Mouse (Mus musculus) liver, postnatal 0 days (tissue): ENCODE results near the gene 5730409E04Rik. TPM values are rescaled to one million over a fixed set of nuclear protein-coding genes. Genes with fewer than 3 reads are reported as not detected.

Source experiments
- ATAC-seq: fragments of 200-750 bp; cut with Nextera tagmentation; 2 replicates; pipeline ENCODE4 v1.8.0; 2017; ENCODE audit warnings: mild to moderate bottlenecking, moderate library complexity
- DNase-seq: peaks from one replicate; pipeline ENCODE4 v3.0.0-alpha.2; 2016
- H3K27ac ChIP-seq: fragments of 300-500 bp; sonication (generic); 2 replicates; pipeline ENCODE4 v1.5.1; 2014; ENCODE audit warnings: antibody characterized with exemption, moderate library complexity, mild to moderate bottlenecking, low read depth
- H3K27me3 ChIP-seq: fragments of 300-500 bp; sonication (generic); 2 replicates; pipeline ENCODE4 v1.6.1; 2014; ENCODE audit warnings: low read length, control low read depth, mixed read lengths; ENCODE audit not compliant: insufficient read depth
- H3K36me3 ChIP-seq: fragments of 300-500 bp; sonication (generic); replicated peaks from 2 replicates; pipeline ENCODE4 v1.6.1; 2014; ENCODE audit warnings: mild to moderate bottlenecking, control low read depth, low read length, moderate library complexity, mixed read lengths; ENCODE audit not compliant: insufficient read depth
- H3K4me1 ChIP-seq: fragments of 300-500 bp; sonication (generic); 2 replicates; pipeline ENCODE4 v1.6.1; 2014; ENCODE audit warnings: antibody characterized with exemption, mild to moderate bottlenecking, control low read depth; ENCODE audit not compliant: insufficient read depth
- H3K4me2 ChIP-seq: fragments of 300-500 bp; sonication (generic); 2 replicates; pipeline ENCODE4 v1.6.1; 2014; ENCODE audit warnings: low read depth, mild to moderate bottlenecking, low read length, moderate library complexity, mixed read lengths
- H3K4me3 ChIP-seq: fragments of 300-500 bp; sonication (generic); 2 replicates; pipeline ENCODE4 v1.5.1; 2014; ENCODE audit warnings: low read depth, low read length
- H3K9ac ChIP-seq: fragments of 300-500 bp; sonication (generic); replicated peaks from 2 replicates; pipeline ENCODE4 v1.6.1; 2014; ENCODE audit warnings: mild to moderate bottlenecking, moderate library complexity
- H3K9me3 ChIP-seq: fragments of 300-500 bp; sonication (generic); 2 replicates; pipeline ENCODE4 v1.6.1; 2016; ENCODE audit warnings: mild to moderate bottlenecking, control low read depth, low read length, mixed read lengths
- CTCF ChIP-seq: sonication (generic); IDR thresholded peaks from 2 replicates; pipeline ENCODE4 v1.5.1; 2016; ENCODE audit warnings: antibody characterized with exemption, low read depth
- EP300 ChIP-seq: IDR thresholded peaks from 2 replicates; pipeline ENCODE4 v1.6.1; 2016; ENCODE audit warnings: antibody characterized with exemption, low read depth, mild to moderate bottlenecking
- WGBS: fragments of 180-500 bp; shearing (Covaris S2); extraction: QIAGEN DNeasy Blood & Tissue Kit; methylation state at CpG from one replicate; pipeline ENCODE4 v1.1.7; 2014; ENCODE audit not compliant: insufficient replicate concordance; 5-methylcytosine and 5-hydroxymethylcytosine counted together
- polyA plus RNA-seq: library from polyadenylated mRNA; unstranded; fragments of >200 nt; fragmentation: Nextera tagmentation; extraction: Ambion mirVana; gene quantifications from 2 replicates; pipeline ENCODE4 v1.2.1, GENCODE M21; 2015

The 5730409E04Rik gene
- polyA plus RNA-seq, 1 experiment from 2014 or later: 0.41 TPM

DNA sequence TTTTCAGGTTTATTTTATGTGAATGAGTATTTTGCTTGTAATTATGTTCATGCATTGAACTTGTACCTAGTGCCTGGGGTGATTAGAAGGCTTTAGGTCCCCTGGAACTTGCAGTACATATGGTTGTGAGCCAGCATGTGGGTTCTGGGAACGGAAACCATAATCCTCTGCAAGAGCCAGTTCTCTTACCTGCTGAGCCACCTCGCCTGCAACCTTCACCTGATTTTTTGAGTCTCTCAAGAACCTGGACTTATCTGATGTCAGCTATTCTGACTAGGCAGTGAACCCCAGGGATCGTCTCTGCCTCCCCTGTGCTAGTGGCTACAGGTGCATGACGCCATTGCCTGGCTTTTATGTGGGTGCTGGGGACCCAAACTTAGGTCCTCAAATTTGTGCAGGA is 3.9 kb upstream of the 5730409E04Rik start:
- TF ChIP-seq EP300 (no peak), CTCF (no peak)
- 78% methylated on average over 4 of the region's 4 CpGs for WGBS
- Histone ChIP-seq H3K36me3 (no peaks in the 10 kb centered on the region), H3K4me2 (no peak overlapping the region), H3K4me1 (peaks cover 7% of the 10 kb centered on the region; the same call in 1 of the 2 replicates), H3K27ac (no peak overlapping the region), H3K9ac (no peak overlapping the region), H3K27me3 (no peaks in the 10 kb centered on the region), H3K9me3 (no peaks in the 10 kb centered on the region), H3K4me3 (no peak overlapping the region)
- DNase-seq (no peak), ATAC-seq (no peak)

DNA sequence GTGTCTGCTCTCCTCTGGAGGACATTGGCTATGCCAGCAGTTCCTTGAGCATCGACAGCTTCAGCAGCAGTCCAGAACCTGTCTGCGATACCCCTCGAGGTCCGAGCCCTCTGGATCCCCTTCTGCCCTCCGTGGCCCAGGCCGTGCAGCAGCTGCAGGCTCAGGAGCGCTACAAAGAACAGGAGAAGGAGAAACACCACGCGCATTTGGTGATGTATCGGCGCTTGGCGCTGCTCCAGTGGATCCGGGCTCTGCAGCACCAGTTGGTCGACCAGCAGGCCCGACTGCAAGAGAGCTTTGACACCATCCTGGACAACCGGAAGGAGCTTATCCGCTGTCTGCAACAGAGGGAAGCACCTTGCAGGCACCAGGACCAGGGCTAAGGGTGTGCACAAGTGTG is 2.4 kb downstream of the 5730409E04Rik start:
- Histone ChIP-seq H3K9me3 (no peaks in the 10 kb centered on the region), H3K27me3 (no peaks in the 10 kb centered on the region), H3K36me3 (no peaks in the 10 kb centered on the region), H3K4me3 (no peak overlapping the region), H3K4me2 (no peak overlapping the region), H3K4me1 (peaks cover 7% of the 10 kb centered on the region; the same call in 1 of the 2 replicates), H3K27ac (no peak overlapping the region), H3K9ac (no peak overlapping the region)
- ATAC-seq (no peak), DNase-seq (no peak)
- TF ChIP-seq EP300 (no peak), CTCF (no peak)
- 85% methylated on average over 17 of the region's 17 CpGs for WGBS

DNA sequence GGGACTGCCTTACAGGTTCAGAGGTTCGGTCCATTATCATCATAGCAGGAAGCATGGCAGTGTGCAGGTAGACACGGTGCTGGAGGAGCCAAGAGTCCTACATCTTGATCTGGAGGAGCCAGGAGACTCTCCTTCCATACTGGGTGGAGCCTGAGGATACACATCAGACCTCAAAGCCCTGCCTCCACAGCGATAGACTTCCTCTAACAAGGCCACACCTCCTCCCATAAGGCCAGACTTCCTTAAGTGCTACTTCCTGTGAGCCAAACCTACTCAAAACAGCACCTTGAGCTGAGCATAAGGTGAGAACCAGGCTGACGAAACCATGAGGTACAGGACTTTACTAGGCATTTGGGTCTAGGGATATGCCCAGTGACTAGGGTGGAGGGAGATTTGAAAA is 6.7 kb downstream of the 5730409E04Rik start:
- ATAC-seq (no peak), DNase-seq (no peak)
- Histone ChIP-seq H3K4me3 (no peak overlapping the region), H3K9ac (no peak overlapping the region), H3K27ac (no peak overlapping the region), H3K4me2 (no peak overlapping the region), H3K9me3 (no peaks in the 10 kb centered on the region), H3K36me3 (no peaks in the 10 kb centered on the region), H3K4me1 (peaks cover 4% of the 10 kb centered on the region; the same call in 1 of the 2 replicates), H3K27me3 (peaks cover 19% of the 10 kb centered on the region)
- TF ChIP-seq CTCF (no peak), EP300 (no peak)
- 63% methylated on average over 4 of the region's 4 CpGs for WGBS

DNA sequence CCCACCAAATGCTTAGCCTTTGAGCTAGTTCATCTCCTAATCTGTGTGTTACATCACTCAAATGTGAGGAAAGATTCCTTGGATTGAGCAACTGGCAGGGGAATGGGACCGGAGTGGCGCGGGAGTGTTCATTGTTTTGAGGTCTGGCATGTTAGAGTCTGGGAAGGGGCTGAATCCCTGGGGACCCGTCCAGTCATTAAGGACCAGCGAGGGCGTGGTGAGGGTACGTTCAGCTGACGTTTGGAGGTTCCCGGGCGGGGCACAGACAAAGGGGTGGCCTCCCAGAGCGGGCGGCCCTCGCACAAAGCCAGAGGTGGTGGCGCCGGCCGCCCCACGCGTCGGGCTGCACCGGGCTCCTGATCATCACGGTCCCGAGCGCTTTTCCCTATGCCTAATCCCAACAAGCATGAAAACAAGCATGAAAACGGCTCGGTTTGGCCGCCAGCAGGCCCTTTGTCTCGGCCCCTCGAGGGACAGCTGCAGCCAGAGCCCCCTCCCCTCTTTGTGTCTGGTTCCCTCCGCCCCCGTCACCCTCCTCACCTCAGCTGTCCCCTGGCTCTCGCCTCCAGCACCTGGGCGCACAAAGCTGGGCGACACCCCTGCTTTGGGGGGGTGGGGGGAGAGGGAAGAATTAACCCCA is 10.2 kb downstream of the 5730409E04Rik start:
- H3K36me3 ChIP-seq: no peaks in the 10 kb centered on the region
- peak overlapping the region; percentile 35 for H3K4me2 ChIP-seq
- H3K9me3 ChIP-seq: no peaks in the 10 kb centered on the region
- H3K27me3 ChIP-seq: peaks cover 19% of the 10 kb centered on the region
- ATAC-seq (no peak), DNase-seq (no peak)
- no peak overlapping the region for H3K27ac ChIP-seq
- TF ChIP-seq EP300 (no peak), CTCF (no peak)
- no peak overlapping the region for H3K9ac ChIP-seq
- H3K4me3 ChIP-seq: 0 out of 2 replicates have a peak overlapping the region, but pooled peaks have one; percentile 4
- peaks cover 4% of the 10 kb centered on the region; the same call in 1 of the 2 replicates for H3K4me1 ChIP-seq
- 8% methylated on average over 33 of the region's 33 CpGs for WGBS

DNA sequence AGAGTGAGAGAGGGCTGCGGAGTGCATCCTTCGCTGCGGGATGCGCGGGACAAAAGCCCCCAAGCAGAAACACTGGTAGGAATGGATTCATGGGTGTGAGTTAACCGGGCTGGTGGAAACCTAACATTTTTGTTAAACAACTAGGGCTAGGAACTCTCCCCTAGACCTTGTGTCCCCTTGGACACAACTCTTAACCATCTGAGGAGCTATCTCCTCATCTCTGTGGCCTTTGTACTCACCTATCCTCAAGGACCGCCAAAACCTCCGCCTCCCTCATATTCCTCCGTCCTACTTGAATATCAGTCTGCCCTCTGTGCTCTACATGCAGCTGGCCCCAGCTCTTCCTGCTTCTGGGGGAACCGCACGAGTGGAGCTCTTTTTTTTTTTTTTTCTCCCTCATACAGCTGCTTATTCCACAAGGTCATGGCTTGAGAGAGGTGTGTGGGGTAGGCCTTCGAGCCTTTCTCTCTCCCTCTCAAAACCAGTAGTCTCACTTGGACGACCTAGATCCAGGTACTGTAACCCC is 10.8 kb downstream of the 5730409E04Rik start:
- TF ChIP-seq EP300 (no peak), CTCF (no peak)
- ATAC-seq (no peak), DNase-seq (no peak)
- 22% methylated on average over 13 of the region's 13 CpGs for WGBS
- Histone ChIP-seq H3K36me3 (no peaks in the 10 kb centered on the region), H3K27me3 (peaks cover 19% of the 10 kb centered on the region), H3K9me3 (no peaks in the 10 kb centered on the region), H3K4me1 (peaks cover 4% of the 10 kb centered on the region; the same call in 1 of the 2 replicates), H3K27ac (no peak overlapping the region), H3K4me3 (0 out of 2 replicates have a peak overlapping the region, but pooled peaks have one; percentile 4), H3K4me2 (peak overlapping the region; percentile 35), H3K9ac (no peak overlapping the region)

GRCm38 (mm10) chr4:126627021-126627681 is 17.5 kb downstream of the 5730409E04Rik start:
- no peak for ATAC-seq
- Histone ChIP-seq H3K4me3 (no peak overlapping the region), H3K27ac (no peak overlapping the region), H3K36me3 (no peaks in the 10 kb centered on the region), H3K4me1 (no peaks in the 10 kb centered on the region), H3K9ac (no peak overlapping the region), H3K9me3 (no peaks in the 10 kb centered on the region), H3K27me3 (0 out of 2 replicates have a peak, but pooled peaks cover 2% of the 10 kb centered on the region), H3K4me2 (peak overlapping the region; percentile 44)
- TF ChIP-seq CTCF (peak; percentile 34), EP300 (no peak)
- WGBS: 6% methylated on average over 23 of the region's 23 CpGs
- DNase-seq: no peak
